Mouse (Mus musculus): ENCODE data around the gene Pgf. TPM values are rescaled to one million over a fixed set of nuclear protein-coding genes. Genes with fewer than 3 reads are reported as not detected.

The Pgf gene
- polyA plus RNA-seq, 2 experiments, result 10.3 to 14.6 TPM

DNA sequence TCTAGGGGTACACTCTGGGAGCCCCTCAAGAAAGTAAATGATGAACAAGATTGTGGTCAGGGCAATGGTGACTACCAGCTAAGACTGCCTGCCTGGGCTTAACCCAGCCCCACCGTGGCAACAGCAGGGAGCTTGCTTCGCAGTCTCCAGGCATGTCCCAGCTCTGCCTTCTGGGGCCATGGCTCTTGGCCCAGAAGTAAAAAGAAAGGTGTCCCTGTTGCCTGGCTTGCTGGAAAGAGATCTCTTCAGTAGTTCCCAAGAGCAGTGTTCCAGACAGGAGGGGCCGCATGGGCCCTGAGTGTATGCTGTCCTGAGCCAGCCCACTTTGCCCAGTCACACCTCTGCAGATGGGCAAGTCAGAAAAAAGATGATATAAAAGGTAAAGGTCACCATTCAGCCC, 7.7 kb downstream of the Pgf start:
- no peak overlapping the region for H3K27ac ChIP-seq (replicated peaks; ENCODE audit: low read depth, low read length)
- H3K4me2 ChIP-seq (replicated peaks; ENCODE audit: low read depth, low read length, severe bottlenecking), result no peak overlapping the region
- ATAC-seq (ENCODE audit: low FRiP score, low read depth), result 0 out of 2 replicates have a peak, but pooled peaks have one; percentile 11

DNA sequence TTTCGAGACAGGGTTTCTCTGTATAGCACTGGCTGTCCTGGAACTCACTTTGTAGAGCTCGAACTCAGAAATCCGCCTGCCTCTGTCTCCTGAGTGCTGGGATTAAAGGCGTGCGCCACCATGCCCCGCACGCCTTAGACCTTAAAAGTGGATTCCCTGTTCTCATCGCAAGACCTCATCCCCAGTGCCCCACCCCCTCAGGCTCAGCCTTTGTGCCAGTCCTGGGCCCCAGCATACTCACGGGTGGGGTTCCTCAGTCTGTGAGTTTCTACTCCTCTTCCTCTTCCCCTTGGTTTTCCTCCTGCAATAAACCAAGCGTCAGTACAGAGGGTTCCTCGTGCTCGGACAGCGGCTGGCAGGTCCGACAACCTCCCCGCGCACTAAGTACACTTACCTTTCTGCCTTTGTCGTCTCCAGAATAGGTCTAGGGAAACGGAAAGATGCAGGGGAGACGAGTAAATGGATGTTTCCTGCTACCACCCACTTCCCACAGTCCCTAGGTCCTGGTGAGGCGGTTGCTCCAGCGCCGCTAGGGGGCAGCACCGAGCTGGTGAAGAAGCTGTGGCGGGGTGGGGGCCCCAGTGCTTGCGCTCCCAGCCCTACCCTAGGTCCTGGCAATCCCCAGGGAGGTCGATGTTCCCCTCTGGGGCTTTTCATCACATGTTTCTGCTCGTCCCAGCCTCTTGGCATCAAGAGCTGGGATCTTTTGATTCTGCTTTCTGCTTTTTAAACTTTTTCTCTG, 8.3 kb downstream of the Pgf start:
- Histone ChIP-seq H3K36me3 (ENCODE audit: control insufficient read depth, insufficient read depth, low read length) (peaks cover 37% of the 10 kb centered on the region), H3K4me3 (replicated peaks; ENCODE audit: low read length) (no peak overlapping the region), H3K9me3 (ENCODE audit: control insufficient read depth, low read length) (no peaks in the 10 kb centered on the region), H3K27me3 (ENCODE audit: control insufficient read depth, insufficient read depth, low read length) (no peaks in the 10 kb centered on the region), H3K4me2 (replicated peaks; ENCODE audit: low read depth, low read length, severe bottlenecking) (peak overlapping the region; percentile 29; the same call in 1 of the 2 replicates), H3K4me1 (ENCODE audit: control insufficient read depth, insufficient read depth, low read length) (peaks cover 5% of the 10 kb centered on the region; the same call in 1 of the 2 replicates), H3K9ac (ENCODE audit: low read depth, low read length, severe bottlenecking) (no peak overlapping the region), H3K27ac (replicated peaks; ENCODE audit: low read depth, low read length) (no peak overlapping the region)
- no peak for TF ChIP-seq POLR2A (IDR thresholded peaks at IDR 0.05; ENCODE audit: borderline replicate concordance, extremely low read depth, insufficient read depth, insufficient read length)
- WGBS, result 27% methylated on average over 27 of the region's 27 CpGs
- ATAC-seq (ENCODE audit: low FRiP score, low read depth), result peak; percentile 74
- DNase-seq (ENCODE audit: low spot score), result peak; percentile 80

More for the DNA sequence above, 7.7 kb downstream of the Pgf start:
- H3K4me1 ChIP-seq (ENCODE audit: control insufficient read depth, insufficient read depth, low read length), result peaks cover 8% of the 10 kb centered on the region; the same call in 1 of the 2 replicates
- H3K27me3 ChIP-seq (ENCODE audit: control insufficient read depth, insufficient read depth, low read length), result no peaks in the 10 kb centered on the region
- DNase-seq (ENCODE audit: low spot score), result no peak
- no peaks in the 10 kb centered on the region for H3K9me3 ChIP-seq (ENCODE audit: control insufficient read depth, low read length)
- 0 out of 2 replicates have a peak overlapping the region, but pooled peaks have one; percentile 17 for H3K9ac ChIP-seq (ENCODE audit: low read depth, low read length, severe bottlenecking)
- H3K36me3 ChIP-seq (ENCODE audit: control insufficient read depth, insufficient read depth, low read length), result peaks cover 37% of the 10 kb centered on the region
- WGBS, result 50% methylated on average over 3 of the region's 3 CpGs
- no peak overlapping the region for H3K4me3 ChIP-seq (replicated peaks; ENCODE audit: low read length)
- no peak for TF ChIP-seq POLR2A (IDR thresholded peaks at IDR 0.05; ENCODE audit: borderline replicate concordance, extremely low read depth, insufficient read depth, insufficient read length)

DNA sequence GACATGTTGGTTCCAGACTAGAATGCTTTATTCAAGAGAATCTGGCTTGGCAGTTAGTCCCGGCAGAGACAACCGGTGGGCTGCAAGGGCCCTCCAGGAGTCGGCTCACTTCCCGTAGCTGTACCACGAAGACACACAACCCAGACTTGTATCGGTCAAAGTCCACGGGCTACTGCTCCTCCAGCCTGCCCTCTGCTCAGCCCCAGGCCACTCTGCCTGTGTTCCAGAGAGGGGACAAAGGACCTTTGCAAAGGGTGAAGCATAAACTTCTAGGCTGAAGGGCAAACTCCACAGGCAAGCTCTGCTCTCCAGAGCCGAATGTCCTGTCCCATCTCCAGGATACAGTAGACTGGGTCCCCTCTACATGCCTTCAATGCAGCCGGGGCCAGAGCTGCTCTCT, 11.0 kb downstream of the Pgf start:
- TF ChIP-seq POLR2A (IDR thresholded peaks at IDR 0.05; ENCODE audit: borderline replicate concordance, extremely low read depth, insufficient read depth, insufficient read length), result no peak
- Histone ChIP-seq H3K36me3 (ENCODE audit: control insufficient read depth, insufficient read depth, low read length) (peaks cover 35% of the 10 kb centered on the region), H3K27me3 (ENCODE audit: control insufficient read depth, insufficient read depth, low read length) (no peaks in the 10 kb centered on the region), H3K4me2 (replicated peaks; ENCODE audit: low read depth, low read length, severe bottlenecking) (no peak overlapping the region), H3K27ac (replicated peaks; ENCODE audit: low read depth, low read length) (no peak overlapping the region), H3K9me3 (ENCODE audit: control insufficient read depth, low read length) (no peaks in the 10 kb centered on the region), H3K4me3 (replicated peaks; ENCODE audit: low read length) (no peak overlapping the region), H3K9ac (ENCODE audit: low read depth, low read length, severe bottlenecking) (no peak overlapping the region), H3K4me1 (ENCODE audit: control insufficient read depth, insufficient read depth, low read length) (no peaks in the 10 kb centered on the region)
- ATAC-seq (ENCODE audit: low FRiP score, low read depth) (no peak), DNase-seq (ENCODE audit: low spot score) (no peak)
- 88% methylated on average over 9 of the region's 9 CpGs for WGBS

DNA sequence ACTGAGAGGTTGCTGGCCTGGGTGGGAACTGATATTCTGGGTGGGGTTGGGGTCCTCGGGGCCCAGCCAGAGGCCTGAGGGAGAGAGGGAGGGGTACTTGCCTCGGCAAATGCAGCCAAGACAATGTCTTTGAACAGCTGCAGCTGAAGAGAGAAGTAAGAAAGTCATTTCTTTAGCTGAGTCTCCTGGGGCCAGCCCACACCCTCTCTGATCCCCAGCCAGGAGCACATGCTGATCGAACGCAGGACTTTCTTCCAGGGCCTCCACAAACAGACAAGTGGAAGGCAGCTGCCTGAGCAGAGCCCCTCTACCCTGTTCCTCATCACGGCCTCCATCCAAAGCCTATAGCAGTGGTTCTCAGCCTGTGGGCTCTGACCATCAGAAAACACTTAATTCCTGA, 12.6 kb downstream of the Pgf start:
- TF ChIP-seq POLR2A (IDR thresholded peaks at IDR 0.05; ENCODE audit: borderline replicate concordance, extremely low read depth, insufficient read depth, insufficient read length), result no peak
- DNase-seq (ENCODE audit: low spot score), result peak; percentile 47
- H3K9ac ChIP-seq (ENCODE audit: low read depth, low read length, severe bottlenecking), result no peak overlapping the region
- H3K27ac ChIP-seq (replicated peaks; ENCODE audit: low read depth, low read length), result no peak overlapping the region
- no peak for ATAC-seq (ENCODE audit: low FRiP score, low read depth)
- peaks cover 26% of the 10 kb centered on the region for H3K36me3 ChIP-seq (ENCODE audit: control insufficient read depth, insufficient read depth, low read length)
- H3K4me3 ChIP-seq (replicated peaks; ENCODE audit: low read length), result no peak overlapping the region
- WGBS, result 76% methylated on average over 5 of the region's 5 CpGs
- no peaks in the 10 kb centered on the region for H3K27me3 ChIP-seq (ENCODE audit: control insufficient read depth, insufficient read depth, low read length)
- no peaks in the 10 kb centered on the region for H3K9me3 ChIP-seq (ENCODE audit: control insufficient read depth, low read length)
- H3K4me1 ChIP-seq (ENCODE audit: control insufficient read depth, insufficient read depth, low read length), result no peaks in the 10 kb centered on the region
- no peak overlapping the region for H3K4me2 ChIP-seq (replicated peaks; ENCODE audit: low read depth, low read length, severe bottlenecking)

DNA sequence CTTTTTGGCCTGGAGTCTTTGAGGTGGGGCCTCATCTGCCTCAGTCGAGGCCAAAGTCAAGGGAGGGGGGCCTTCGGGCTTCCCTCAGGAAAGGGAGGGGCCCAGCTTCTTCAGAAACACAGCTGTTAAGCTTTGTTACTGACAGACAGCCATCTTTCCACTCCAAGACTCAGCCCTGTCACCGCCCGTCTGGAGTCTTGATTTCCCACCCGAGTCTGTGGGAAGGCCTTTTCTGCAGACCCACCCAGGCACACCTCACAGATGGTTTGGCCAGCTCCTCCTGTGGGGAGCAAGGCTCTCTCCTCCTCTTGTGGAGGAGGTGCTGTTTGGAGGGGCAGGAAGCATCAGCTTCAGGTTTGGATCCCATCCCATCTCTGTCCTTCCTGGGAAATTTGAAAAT, 18.0 kb downstream of the Pgf start:
- Histone ChIP-seq H3K9me3 (ENCODE audit: control insufficient read depth, low read length) (no peaks in the 10 kb centered on the region), H3K4me3 (replicated peaks; ENCODE audit: low read length) (no peak overlapping the region), H3K27ac (replicated peaks; ENCODE audit: low read depth, low read length) (no peak overlapping the region), H3K9ac (ENCODE audit: low read depth, low read length, severe bottlenecking) (no peak overlapping the region), H3K4me1 (ENCODE audit: control insufficient read depth, insufficient read depth, low read length) (no peaks in the 10 kb centered on the region), H3K27me3 (ENCODE audit: control insufficient read depth, insufficient read depth, low read length) (no peaks in the 10 kb centered on the region), H3K4me2 (replicated peaks; ENCODE audit: low read depth, low read length, severe bottlenecking) (no peak overlapping the region), H3K36me3 (ENCODE audit: control insufficient read depth, insufficient read depth, low read length) (no peaks in the 10 kb centered on the region)
- 73% methylated on average over 5 of the region's 5 CpGs for WGBS
- peak; percentile 30 for DNase-seq (ENCODE audit: low spot score)
- no peak for TF ChIP-seq POLR2A (IDR thresholded peaks at IDR 0.05; ENCODE audit: borderline replicate concordance, extremely low read depth, insufficient read depth, insufficient read length)
- peak; percentile 47 for ATAC-seq (ENCODE audit: low FRiP score, low read depth)
